Mouse (Mus musculus) lung, postnatal 0 days (tissue): ENCODE measurements around the gene Stag1.

Source experiments
- CTCF ChIP-seq: IDR thresholded peaks from 2 replicates; pipeline ENCODE4 v1.5.1; 2016; ENCODE audit warnings: antibody characterized with exemption, mild to moderate bottlenecking
- EP300 ChIP-seq: IDR thresholded peaks from 2 replicates; pipeline ENCODE4 v1.6.1; 2016; ENCODE audit warnings: antibody characterized with exemption, mild to moderate bottlenecking, control low read depth

GRCm38 (mm10) chr9:100926629-100927028 is 329.0 kb downstream of the Stag1 start:
- TF ChIP-seq CTCF, result no peak
- TF ChIP-seq EP300, result no peak
